Mouse (Mus musculus) Patski (cell line): ENCODE data around the gene Negr1. TPM values are rescaled to one million over a fixed set of nuclear protein-coding genes. Genes with fewer than 3 reads are reported as not detected.

Experiments used
- ATAC-seq: fragments of 100-300 bp; one replicate; pipeline ENCODE4 v1.8.0; 2021
- CTCF ChIA-PET: fragments of 350-600 bp; sonication (Branson Sonifier 250); formaldehyde crosslinking; loops from one replicate; lab custom pipeline; 2022; ENCODE audit warnings: inconsistent platforms; lab: Charles Lee
- POLR2A ChIA-PET: fragments of 350-600 bp; sonication (Branson Sonifier 250); formaldehyde crosslinking; loops from one replicate; lab custom pipeline; 2022; ENCODE audit warnings: antibody characterized with exemption, inconsistent platforms; lab: Charles Lee
- DNase-seq: peaks from one replicate; pipeline ENCODE4 v3.0.0-alpha.2; 2011; ENCODE audit warnings: low read depth, low spot score
- H3K27me3 ChIP-seq: fragments of 371-371 bp; one replicate; pipeline ENCODE4 v1.5.1; 2021
- CTCF ChIP-seq: fragments of 100-300 bp; IDR thresholded peaks from one replicate; pipeline ENCODE4 v1.5.1; 2021
- in situ Hi-C: fragments of 300-500 bp; cut with MboI; formaldehyde crosslinking; loops from 3 replicates; pipeline ENCODE4 v1.11.1; 2018; ENCODE audit warnings: low pct_unique_long_range_greater_than_20kb, mixed read lengths
- polyA plus RNA-seq: library from polyadenylated mRNA; unstranded; gene quantifications from one replicate; pipeline ENCODE4 v1.2.3, GENCODE M21; 2021

Gene Negr1
- polyA plus RNA-seq, 1 experiment from 2014 or later, result 0.03 TPM

DNA sequence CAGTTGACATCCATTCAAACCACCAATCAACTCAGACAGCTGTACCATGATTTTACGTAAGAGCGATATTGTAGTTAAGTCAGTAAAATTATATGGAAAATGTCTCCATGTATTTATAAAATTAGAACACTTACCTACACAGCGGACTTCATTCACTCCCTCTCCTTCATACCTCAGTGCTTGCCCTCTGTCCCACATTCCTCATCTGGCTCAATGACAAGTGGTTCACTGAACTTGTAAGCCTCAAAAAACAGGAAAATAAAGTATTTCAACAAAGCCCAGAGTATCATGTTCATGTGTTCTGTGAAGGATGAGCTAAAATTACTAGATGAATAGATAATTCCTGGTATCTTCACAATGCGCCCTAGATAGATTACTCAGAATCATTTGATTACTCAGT is 232.5 kb downstream of the Negr1 start:
- CTCF ChIA-PET, result interaction anchor here (1.2 kb wide), 1 partner anchor 22 kb away, joined by 3 read pairs; no protein-coding TSS in a partner anchor
- TF ChIP-seq CTCF, result no peak
- no peaks in the 10 kb centered on the region for H3K27me3 ChIP-seq
- in situ Hi-C loops, result no loop called here
- POLR2A ChIA-PET, result no interaction called here
- DNase-seq (no peak), ATAC-seq (no peak)

DNA sequence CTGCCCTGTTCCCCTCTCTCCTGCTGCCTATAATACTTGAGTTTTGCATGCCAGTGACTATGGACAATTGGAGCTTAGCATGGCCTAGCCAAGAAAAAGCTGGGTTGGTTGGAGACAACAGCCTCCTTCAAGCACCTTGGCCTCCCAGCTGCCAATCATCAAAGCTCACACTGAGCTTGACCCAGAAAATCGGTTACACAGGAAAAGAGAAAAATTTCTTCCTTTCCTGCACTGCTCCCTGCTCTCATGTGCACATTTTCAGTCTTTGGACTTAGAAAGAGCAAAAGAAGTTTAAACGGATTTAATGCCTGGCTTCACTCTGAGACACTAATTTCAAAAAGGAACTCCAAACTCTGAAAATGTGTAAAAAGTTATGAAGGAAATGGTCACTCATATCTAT is 233.0 kb downstream of the Negr1 start:
- no peak for TF ChIP-seq CTCF
- POLR2A ChIA-PET, result no interaction called here
- ATAC-seq (no peak), DNase-seq (no peak)
- in situ Hi-C loops, result no loop called here
- no peaks in the 10 kb centered on the region for H3K27me3 ChIP-seq
- CTCF ChIA-PET, result interaction anchor here (1.2 kb wide), 1 partner anchor 22 kb away, joined by 3 read pairs; no protein-coding TSS in a partner anchor

DNA sequence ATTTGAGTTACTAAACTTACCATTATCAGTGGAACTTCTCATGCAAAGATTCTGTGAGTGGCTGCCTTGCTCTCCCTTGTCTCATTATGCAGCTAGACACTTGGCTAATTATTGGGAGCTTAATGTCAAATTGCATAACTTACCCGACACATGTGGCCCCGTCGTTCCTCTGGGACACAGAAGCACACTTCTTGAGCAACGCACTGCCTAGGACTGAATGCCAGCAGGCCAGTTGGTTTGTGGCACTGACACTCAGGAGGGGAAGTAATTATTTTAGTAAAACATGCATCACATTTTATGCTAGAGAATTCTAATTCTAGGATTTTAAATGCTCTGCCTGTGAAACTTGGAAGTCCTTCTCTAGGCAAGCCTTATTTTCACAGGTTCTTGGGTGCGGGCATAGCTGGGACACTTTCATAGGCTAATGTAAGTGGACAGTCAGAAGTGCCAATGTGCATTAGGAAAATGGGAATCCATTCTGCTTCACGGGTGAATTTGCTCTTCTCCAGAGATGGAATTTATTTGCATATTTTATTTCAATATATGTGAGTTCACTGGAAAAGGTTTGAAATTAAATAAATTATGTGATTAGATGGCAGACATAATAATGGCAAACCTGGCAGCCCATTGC is 234.6 kb downstream of the Negr1 start:
- DNase-seq (no peak), ATAC-seq (no peak)
- POLR2A ChIA-PET, result no interaction called here
- H3K27me3 ChIP-seq, result no peaks in the 10 kb centered on the region
- in situ Hi-C loops, result no loop called here
- no peak for TF ChIP-seq CTCF
- CTCF ChIA-PET, result interaction anchor here (0.9 to 1.1 kb wide), 2 partner anchors 11 to 14 kb away, joined by 4 read pairs; no protein-coding TSS in a partner anchor

DNA sequence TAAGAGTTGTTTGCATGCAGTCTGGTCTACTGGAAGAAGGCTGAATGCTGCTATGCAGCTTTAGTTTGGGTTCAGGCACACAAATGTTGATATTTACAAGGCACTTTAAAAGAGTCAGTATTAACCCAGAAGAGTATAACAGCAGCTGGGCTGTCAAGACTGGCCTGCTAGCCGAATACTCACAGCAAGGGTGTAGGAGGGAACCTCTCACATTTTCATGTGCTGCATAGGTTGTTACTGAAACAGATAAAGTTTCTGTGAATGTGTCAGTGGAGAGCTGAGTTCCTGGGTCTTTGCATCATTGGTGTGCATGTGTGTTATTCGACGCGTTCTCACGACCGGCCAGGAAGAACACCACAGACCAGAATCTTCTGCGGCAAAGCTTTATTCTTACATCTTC is 237.6 kb downstream of the Negr1 start:
- in situ Hi-C loops, result no loop called here
- ChIA-PET POLR2A (no interaction called here), CTCF (interaction anchor here (0.8 to 1.6 kb wide), 2 partner anchors 8 to 10 kb away, joined by 4 to 5 read pairs; no protein-coding TSS in a partner anchor)
- DNase-seq (no peak), ATAC-seq (no peak)
- no peak for TF ChIP-seq CTCF
- no peaks in the 10 kb centered on the region for H3K27me3 ChIP-seq

DNA sequence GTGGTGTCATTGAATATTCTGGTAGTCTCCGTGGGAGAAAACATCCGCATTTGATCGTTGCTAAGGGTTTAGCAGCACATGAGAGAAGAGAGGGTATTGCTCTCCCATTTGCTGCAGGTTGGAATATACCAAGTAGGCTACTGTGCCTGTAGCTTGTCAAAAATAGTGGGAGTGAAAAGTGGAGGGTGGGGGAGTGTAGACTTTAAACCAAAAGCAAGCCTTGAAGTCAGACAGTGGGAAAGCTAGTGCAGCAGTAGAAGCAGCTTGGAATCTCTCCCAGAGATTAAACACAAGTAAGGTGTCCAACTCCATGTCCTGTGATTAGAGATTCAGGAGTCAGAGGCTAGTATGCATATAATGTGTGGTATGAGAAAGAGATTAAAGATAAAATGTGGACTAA is 248.2 kb downstream of the Negr1 start:
- POLR2A ChIA-PET, result no interaction called here
- CTCF ChIA-PET, result interaction anchor here (1.0 to 2.0 kb wide), 3 partner anchors 10 to 18 kb away, joined by 4 to 5 read pairs (median 4); no protein-coding TSS in a partner anchor
- TF ChIP-seq CTCF, result no peak
- no peak for DNase-seq
- H3K27me3 ChIP-seq, result no peaks in the 10 kb centered on the region
- in situ Hi-C loops, result no loop called here
- no peak for ATAC-seq

DNA sequence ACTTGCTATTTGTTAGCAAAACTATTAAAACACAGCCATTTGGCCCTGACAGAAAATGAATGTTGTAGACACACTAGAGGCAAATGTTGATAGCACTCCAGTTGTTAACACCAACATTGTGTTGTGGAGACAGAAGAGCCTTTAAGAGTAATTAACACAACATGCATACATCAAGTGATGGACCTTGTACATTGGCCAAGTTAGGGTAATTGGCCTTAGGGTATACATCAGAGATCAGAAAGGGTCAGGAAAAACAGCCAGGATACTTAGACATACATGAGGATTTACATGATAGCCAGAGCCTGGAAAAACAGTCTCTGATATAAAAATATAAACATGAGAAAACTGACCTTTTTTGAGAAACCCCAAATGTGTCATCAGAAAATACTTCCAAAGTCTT is 255.3 kb downstream of the Negr1 start:
- no peaks in the 10 kb centered on the region for H3K27me3 ChIP-seq
- ChIA-PET CTCF (interaction anchor here (0.9 to 1.1 kb wide), 2 partner anchors 8 to 24 kb away, joined by 3 to 4 read pairs; no protein-coding TSS in a partner anchor), POLR2A (no interaction called here)
- in situ Hi-C loops, result no loop called here
- no peak for TF ChIP-seq CTCF
- DNase-seq, result no peak
- no peak for ATAC-seq

DNA sequence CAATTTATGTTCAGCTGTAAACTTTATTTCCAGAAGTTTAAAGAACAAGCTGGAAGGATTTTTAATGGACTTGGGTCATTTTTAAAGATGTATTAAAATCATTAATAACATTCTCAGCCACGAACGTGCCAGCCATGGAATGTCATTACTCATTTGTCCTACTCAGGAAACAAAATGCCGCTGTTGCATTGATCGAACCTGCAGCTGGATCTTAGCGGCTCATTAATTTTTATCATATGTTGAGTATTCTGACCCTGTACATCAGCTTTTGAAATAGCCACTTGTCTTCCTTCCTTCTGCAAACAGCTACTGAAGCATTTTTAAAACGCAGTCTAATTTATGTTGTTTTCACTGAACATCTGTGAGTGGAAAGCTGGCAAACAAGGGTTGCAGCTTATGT is 255.9 kb downstream of the Negr1 start:
- DNase-seq (no peak), ATAC-seq (no peak)
- in situ Hi-C loops, result no loop called here
- no peaks in the 10 kb centered on the region for H3K27me3 ChIP-seq
- CTCF ChIA-PET, result interaction anchor here (0.9 to 1.1 kb wide), 2 partner anchors 9 to 25 kb away, joined by 3 to 4 read pairs; no protein-coding TSS in a partner anchor
- no peak for TF ChIP-seq CTCF
- POLR2A ChIA-PET, result no interaction called here

DNA sequence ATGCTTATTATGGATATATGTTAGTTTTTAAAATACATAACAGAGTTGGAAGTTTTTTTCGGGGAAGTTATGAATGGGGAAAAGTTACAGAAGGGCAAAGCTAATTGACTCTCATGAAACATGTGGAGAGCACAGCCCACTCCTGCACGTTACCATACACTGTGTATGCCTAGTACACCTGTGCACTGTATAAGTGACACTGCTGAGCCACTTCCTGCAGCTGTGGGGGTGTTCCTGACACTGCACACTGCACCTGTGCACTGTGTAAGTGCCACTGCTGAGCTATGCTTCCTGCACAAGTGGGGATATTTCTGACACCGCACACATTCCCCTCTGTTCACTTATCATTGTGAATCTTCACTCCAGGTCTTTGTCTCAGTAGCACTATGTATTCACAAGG is 261.4 kb downstream of the Negr1 start:
- DNase-seq (no peak), ATAC-seq (no peak)
- no peaks in the 10 kb centered on the region for H3K27me3 ChIP-seq
- ChIA-PET POLR2A (no interaction called here), CTCF (interaction anchor here (1.5 to 1.7 kb wide), 2 partner anchors 9 to 10 kb away, joined by 4 to 6 read pairs; no protein-coding TSS in a partner anchor)
- no peak for TF ChIP-seq CTCF
- in situ Hi-C loops, result no loop called here

DNA sequence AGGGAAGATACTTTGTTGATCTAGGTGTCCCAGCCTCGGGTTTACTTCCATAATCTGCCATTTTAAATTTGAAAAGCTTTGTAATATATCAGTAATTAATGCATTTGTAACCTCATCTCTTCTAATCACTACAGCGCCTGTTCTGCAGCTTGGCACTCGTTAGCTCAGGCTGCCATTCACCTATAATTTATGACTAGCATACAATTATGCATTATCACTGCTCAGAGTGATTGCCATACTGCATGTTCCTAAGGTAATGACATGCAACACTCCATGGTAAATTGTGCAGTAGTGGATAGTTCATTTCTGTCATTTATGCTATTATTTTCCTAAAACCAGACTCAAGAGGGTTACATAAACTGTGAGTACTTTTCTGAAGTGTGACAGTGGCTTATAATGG is 272.3 kb downstream of the Negr1 start:
- ATAC-seq, result no peak
- in situ Hi-C loops, result no loop called here
- no peak for DNase-seq
- no peak for TF ChIP-seq CTCF
- H3K27me3 ChIP-seq, result no peaks in the 10 kb centered on the region
- ChIA-PET CTCF (interaction anchor here (1.5 kb wide), 1 partner anchor 10 kb away, joined by 4 read pairs; no protein-coding TSS in a partner anchor), POLR2A (no interaction called here)

DNA sequence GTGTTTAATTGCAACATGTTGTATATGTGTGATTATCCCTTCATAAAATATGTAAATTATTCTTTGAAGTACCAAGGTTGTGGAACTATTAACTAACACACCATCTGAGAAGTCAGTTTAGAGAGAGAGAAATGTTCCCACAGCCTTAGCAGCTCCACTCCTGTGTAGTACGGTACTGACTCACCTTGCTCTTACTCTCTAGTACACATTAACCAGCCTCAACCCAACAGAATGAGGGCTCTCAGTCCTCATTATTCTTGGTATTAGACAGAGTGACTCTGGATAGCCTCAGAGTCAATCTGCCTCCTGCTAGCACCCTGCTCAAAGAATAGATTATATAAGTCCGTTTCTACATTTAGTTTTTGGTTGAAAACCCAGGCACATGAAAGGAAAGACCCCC is 277.0 kb downstream of the Negr1 start:
- ChIA-PET CTCF (no interaction called here), POLR2A (interaction anchor here (0.7 kb wide), 1 partner anchor 27 kb away, joined by 3 read pairs; no protein-coding TSS in a partner anchor)
- in situ Hi-C loops, result no loop called here
- ATAC-seq, result no peak
- no peak for TF ChIP-seq CTCF
- no peaks in the 10 kb centered on the region for H3K27me3 ChIP-seq
- no peak for DNase-seq

DNA sequence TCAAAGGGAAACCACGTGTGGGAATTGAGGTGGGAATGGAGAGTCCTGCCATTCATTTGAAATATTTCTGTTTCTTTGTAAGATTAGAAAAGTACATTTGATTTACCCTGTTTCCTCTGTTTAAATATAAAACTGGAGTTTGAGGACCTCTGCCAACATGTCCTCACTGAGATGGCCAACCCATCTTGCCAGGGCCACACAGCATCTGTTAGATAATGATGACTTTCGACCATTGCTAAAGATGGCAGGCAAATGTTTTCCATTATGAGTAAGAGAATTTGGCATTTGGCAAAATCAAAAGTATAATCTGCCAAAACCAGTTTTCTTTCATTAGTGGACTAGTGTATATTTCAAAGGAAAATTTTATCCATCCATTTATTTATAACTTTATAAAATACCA is 286.8 kb downstream of the Negr1 start:
- POLR2A ChIA-PET, result no interaction called here
- H3K27me3 ChIP-seq, result no peaks in the 10 kb centered on the region
- ATAC-seq, result no peak
- CTCF ChIA-PET, result no interaction called here
- in situ Hi-C loops, result no loop called here
- TF ChIP-seq CTCF, result no peak
- no peak for DNase-seq
